Mouse (Mus musculus) heart, adult 2 months (tissue): ENCODE data around the gene Wnt11.

Experiments used
- CTCF ChIP-seq: fragments of 200-600 bp; IDR thresholded peaks from 2 replicates; pipeline ENCODE4 v1.8.1; 2022; ENCODE audit warnings: antibody characterized with exemption, mild to moderate bottlenecking, moderate library complexity
- EP300 ChIP-seq: fragments of 200-500 bp; IDR thresholded peaks from 2 replicates; pipeline ENCODE4 v1.6.1; 2011; ENCODE audit warnings: low read depth, low read length, control low read depth; ENCODE audit not compliant: insufficient read depth
- POLR2A ChIP-seq: fragments of 200-500 bp; IDR thresholded peaks from 2 replicates; pipeline ENCODE4 v1.6.1; 2011; ENCODE audit warnings: mild to moderate bottlenecking, low read depth, low read length, control low read depth; ENCODE audit not compliant: insufficient read depth

DNA sequence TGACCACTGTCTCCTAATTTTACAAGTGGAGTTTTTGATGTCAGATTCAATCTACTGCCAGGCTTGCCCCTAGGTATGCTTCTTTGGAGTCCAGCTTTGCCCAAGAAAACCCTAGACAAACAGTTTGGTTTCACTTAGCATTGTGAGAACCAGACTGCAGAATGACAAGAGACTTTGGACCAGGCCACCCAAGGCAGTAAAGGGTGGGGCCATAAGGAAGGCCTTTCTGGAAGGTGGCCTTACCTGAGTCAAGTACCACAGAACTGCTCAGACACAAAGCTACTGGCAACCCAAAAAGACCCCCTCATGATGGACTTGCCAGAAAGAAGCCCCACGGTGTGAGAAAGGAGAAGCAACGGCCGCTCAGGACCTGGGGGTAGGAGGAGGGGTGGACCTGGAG lies 8.1 kb downstream of the Wnt11 start:
- TF ChIP-seq EP300 (no peak), CTCF (no peak), POLR2A (no peak)
